Mouse (Mus musculus) left cerebral cortex, adult 8-10 months (tissue): ENCODE results near the gene 2610001J05Rik. TPM values are rescaled to one million over a fixed set of nuclear protein-coding genes. Genes with fewer than 3 reads are reported as not detected.
"Not testable (repeated sequence)": the region's sequence is repeated elsewhere in the genome, so short reads cannot be mapped to it uniquely, and the experiment has no call there.

Experiments
- DNase-seq, 2 experiments: peaks; one replicate each; pipeline ENCODE4 v3.0.0; 2022; ENCODE audit warnings: low spot score in 2 of 2
- total RNA-seq, 4 experiments: library from RNA; stranded (reverse); gene quantifications; 2 replicates each; pipeline ENCODE4 v1.2.4; 2022

The 2610001J05Rik gene
- total RNA-seq = 10 to 100 TPM; 34.0 to 36.7 (median 35.2) TPM

DNA sequence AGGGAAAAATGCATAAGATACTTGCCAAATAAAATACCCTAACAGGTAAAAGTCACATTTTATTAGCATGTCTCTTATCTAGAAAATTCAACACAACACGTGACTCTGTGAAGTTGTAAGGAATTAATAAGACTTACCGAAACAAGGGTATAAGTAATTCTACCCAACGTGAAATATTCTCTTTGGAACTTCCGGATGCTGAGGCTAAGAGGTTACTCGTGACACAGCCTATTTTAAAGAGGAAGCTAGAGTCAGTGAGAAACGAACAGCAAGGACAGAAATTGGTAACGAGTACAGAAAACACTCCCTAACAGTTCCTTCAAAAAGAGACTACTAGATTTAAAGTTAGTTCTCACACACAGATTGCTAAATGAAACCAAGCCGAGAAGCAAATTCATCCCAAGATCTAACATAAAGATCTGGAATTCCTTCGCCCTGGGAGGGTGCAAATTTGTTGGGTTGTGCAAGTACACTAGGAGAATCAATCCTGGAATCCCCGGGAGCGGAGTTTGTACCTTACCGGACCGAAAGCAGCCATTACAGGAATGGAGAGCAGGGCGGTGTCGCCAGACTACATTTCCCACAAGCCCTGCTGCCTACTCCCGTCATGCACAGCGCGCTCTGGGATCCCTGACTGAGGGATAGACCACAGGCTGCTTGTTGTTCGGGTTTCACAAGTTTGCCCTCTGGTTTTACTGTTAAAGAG lies at the start of gene 2610001J05Rik:
Gene 2610001J05Rik, minus strand, starts transcription at position 600 of the 706 bp plus-strand sequence.
- DNase-seq = peak; percentile 76 to 88

- no peak for DNase-seq
Observed at GRCm38 (mm10) chr6:13909762-13910537, 38.6 kb upstream of the 2610001J05Rik start.

- DNase-seq = no peak
Observed at GRCm38 (mm10) chr6:13902941-13903627, 31.8 kb upstream of the 2610001J05Rik start.

DNA sequence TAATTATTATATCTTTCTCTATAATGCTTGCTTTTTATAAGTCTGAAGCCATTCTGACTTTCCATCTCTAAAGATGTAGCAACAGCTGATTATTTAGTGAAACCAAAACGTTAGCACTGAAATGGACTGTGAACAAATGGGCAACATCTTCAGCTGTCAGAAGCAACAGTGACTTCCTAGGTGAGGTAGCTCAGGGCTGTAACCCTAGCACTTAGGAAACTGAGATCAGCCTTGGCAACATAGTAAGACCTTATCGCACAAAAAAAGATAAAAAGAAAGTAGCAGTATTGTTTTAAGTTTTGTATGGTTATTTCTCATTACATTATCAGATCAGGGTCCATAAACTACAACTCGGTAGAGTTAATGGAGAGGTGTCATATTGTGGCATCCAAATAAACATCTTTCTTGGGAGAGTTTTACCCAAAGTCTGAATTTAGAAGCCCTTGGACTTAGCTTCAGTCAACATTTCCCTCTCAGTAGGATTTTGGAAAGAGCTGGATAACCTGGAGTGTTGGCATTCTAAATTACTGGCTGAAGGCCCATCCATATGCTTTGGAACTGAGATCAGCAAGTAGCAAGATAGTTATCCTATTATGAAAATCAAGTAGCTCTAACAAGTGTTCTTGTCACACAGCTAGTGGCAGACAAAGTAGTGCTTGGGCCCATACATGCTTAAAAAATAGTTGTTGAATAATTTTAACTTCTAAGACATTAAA lies 13.7 kb upstream of the 2610001J05Rik start:
- DNase-seq = no peak

- DNase-seq = no peak
Observed at GRCm38 (mm10) chr6:13882919-13883318, 11.6 kb upstream of the 2610001J05Rik start.

GRCm38 (mm10) chr6:13873959-13874358 lies 2.6 kb upstream of the 2610001J05Rik start:
- no peak for DNase-seq

- DNase-seq = no peak
Observed at GRCm38 (mm10) chr6:13872076-13872475, 758 bp upstream of the 2610001J05Rik start.

DNA sequence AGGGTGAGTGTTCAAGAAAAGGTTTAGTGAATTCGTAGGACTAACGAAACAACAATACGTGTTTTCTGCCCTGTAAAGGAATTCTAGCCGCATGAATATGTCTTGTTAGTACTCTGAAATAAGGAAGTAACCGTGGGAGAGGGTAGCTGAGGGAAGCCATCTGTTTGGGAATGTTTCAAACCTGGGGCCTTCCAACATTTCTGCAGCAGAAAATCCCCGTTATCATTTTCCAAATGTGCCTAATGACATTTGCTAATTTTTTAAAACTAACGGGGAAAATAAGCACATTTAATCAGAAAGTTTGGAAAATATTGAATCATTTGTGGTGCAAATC lies 274 bp upstream of the 2610001J05Rik start:
- no peak for DNase-seq

DNA sequence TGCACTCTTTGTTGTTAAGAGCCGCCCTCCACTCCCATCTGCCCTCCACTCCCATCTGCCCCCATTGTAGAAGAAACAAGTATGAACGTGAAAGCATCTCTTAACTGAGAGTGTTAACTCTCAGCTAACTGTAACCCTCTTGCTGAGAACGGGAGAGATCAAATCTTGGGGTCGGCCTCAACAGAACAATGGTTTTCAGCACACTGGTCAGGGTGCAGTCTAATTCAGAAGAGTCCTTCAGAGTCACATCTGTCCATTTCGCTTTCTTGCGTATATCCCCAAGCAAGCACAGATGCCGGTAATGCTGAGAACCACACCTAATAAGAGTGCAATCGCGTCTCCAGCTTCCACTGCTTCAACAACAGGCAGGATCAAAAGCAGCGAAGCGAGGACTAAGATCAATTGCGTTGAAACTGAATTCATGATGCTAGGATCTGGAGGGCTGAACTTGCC lies 1.0 kb downstream of the 2610001J05Rik start:
- DNase-seq = no peak

GRCm38 (mm10) chr6:13860596-13860995 lies 10.7 kb downstream of the 2610001J05Rik start:
- no peak for DNase-seq

DNA sequence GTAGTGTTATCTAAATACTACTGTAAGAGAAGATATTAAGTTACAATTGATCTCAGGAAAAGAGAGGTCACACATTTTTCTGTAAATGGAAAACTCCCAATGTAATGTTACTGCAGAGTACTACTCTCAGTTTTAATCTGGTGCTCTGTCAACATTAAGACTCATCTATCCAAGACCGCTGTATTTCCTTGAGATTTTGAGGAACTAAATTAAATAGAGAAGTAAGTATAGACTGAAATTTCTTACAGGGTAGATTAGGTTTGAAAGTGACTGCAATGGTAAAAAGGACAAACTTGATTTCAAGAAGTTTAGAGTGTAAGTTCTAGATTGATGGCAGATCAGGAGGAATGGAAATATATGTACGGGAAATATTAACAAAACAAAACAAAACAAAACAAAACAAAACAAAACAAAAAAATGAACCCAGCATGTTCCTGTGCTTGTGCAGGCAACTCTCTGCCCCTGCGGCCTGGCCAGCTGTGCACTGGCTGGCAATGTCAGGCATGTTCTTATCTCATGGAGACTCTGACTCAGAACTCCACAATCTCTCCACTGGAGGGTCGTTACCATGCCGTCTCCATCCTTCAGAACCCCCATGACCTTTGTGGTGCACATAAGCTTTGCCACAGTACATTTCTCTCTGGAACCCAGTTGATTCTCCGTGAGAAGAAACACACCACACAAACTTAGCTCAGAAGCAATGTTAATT lies 11.3 kb downstream of the 2610001J05Rik start:
- DNase-seq = no peak

DNA sequence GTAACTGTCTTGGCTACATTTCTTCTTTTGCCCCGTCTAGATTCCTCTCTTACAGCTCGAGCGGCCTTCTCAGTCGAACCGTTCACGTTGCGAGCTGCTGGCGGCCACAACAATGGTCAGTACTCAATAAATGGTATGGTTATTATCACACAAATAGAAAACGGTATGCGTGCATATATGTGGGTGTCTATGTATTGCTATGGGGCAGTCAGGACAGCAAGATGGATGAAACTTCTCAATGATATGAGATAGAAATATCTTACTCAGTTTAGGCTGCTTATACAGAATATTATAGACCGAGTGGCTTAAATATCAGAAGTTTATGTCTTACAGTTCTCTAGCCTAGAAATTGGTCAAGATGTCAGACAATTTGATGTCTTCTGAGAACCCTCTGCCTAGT lies 17.1 kb downstream of the 2610001J05Rik start:
- no peak for DNase-seq

DNA sequence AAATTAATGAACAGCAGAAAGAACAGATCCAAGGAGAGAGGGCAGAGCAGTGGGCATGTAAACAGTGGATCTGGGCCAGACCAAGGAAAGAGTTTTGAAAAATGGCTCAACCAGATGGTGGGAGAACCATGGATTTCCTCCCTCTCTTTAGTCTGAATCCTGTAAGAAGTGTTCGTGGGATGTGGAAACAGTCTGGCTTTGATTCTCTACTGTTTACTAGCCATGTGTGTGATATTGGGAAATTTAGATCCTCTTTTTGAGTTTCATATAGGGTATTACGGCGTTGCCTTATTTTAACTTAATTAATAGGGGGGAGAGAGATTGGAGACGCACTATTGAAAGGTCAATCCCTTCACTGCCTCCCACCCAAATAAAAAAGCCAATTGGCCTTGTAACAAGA lies 18.1 kb downstream of the 2610001J05Rik start:
- DNase-seq = no peak

GRCm38 (mm10) chr6:13846031-13846430 lies 25.3 kb downstream of the 2610001J05Rik start:
- DNase-seq = not testable (repeated sequence)

DNA sequence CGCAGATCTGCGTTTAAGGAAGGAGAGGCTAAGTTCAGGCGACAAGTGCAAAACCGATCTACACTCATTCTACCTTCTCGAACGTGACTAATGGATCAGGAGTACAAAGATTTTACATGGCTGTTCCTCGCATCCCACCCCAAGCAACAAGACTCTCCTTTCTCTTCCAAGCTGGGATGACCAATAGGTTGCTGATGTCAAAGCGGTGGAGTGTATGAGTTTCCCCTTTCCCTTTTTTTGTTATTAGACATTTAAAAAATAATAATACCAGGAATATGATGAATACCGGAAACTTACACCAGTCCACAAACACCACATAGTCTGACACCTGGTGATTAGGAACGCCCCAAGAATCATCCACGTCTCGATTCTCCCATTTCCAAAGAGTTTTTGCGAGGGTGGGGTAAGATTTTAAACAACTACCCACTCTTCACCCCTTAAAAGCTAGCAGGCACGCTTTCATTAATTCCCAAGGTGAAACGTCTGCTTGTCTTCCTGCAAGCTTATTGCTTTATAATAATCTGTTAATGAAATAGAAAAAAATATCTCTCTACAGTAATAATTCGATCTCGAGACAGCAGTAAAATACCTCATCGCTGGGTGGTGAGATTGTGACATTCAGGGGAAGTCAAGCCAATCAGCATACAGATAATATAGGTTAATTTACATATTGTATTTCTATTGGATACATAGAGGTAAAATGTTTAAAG lies 31.8 kb downstream of the 2610001J05Rik start, which contains the start of gene Gpr85:
Gene Gpr85, minus strand, starts transcription at position 598 of the 710 bp plus-strand sequence.
- peak; percentile 25 to 32 for DNase-seq

GRCm38 (mm10) chr6:13838677-13839344 lies 32.5 kb downstream of the 2610001J05Rik start:
- peak; percentile 68 to 75 for DNase-seq

DNA sequence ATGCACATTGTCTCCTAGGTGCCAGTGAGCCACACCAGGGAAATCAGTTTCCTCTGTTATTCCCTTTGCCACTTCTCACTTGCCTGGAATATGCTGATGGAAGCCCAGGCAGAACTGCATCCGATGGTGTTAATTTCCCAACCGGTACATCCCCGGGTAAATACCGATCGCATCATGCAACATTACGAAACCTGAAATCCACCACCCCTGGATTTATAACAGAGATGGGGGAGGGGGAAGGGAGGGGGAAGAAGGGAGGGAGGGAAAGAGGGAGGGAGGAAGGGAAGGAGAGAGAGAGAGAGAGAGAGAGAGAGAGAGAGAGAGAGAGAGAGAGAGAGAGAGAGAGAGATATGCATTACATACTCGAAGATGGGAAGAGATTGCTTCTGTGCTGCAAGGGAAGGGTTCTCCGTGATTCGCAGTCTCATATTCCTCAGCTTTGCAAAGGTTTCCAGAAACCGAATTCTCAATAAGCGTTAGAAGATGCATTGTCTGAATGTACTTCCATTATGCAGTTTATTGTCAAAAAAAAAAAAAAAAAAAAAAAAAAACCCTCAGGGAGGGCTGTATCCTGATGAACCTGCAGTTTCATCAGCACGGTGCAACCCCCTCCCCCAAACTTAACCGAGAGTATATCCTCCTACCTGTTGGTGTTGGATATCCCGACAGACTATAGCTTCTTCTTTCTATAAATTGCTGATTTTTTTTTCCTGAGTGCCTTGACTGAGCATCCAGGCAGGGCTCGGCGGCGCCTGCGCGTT lies 33.2 kb downstream of the 2610001J05Rik start:
- peak; percentile 31 to 32 for DNase-seq

- no peak for DNase-seq
Observed at GRCm38 (mm10) chr6:13836967-13837570, 34.2 kb downstream of the 2610001J05Rik start.
